Mouse (Mus musculus) liver, embryonic 14.5 days (tissue): ENCODE measurements at regions not wholly inside any gene's neighbourhood (a gene's known extent, or its start where the extent isn't known, plus 50 kb on each side); places are given as distances from the start of the nearest gene placed in this dataset.

Source experiments
- ATAC-seq: fragments of 200-750 bp; cut with Nextera tagmentation; 2 replicates; pipeline ENCODE4 v1.8.0; 2017; ENCODE audit warnings: moderate number of reproducible peaks, mild to moderate bottlenecking, moderate library complexity; ENCODE audit not compliant: insufficient read depth
- DNase-seq, 3 experiments: peaks; one replicate each; pipeline ENCODE4 v3.0.0-alpha.2; 2012 to 2013; ENCODE audit warnings: low read depth in 3 of 3, low spot score in 3 of 3
- H3K27ac ChIP-seq: fragments of 300-500 bp; sonication (generic); 2 replicates; pipeline ENCODE4 v1.5.1; 2014; ENCODE audit warnings: moderate library complexity, mild to moderate bottlenecking, control low read depth, inconsistent platforms
- H3K27me3 ChIP-seq: fragments of 300-500 bp; sonication (generic); 2 replicates; pipeline ENCODE4 v1.6.1; 2014; ENCODE audit warnings: mild to moderate bottlenecking, low read length, moderate library complexity; ENCODE audit not compliant: control insufficient read depth, insufficient read depth
- H3K36me3 ChIP-seq: fragments of 300-500 bp; sonication (generic); replicated peaks from 2 replicates; pipeline ENCODE4 v1.6.1; 2014; ENCODE audit warnings: low read depth; ENCODE audit not compliant: control insufficient read depth, insufficient read depth
- H3K4me1 ChIP-seq, 2 experiments: fragments of 200-500 bp in 1 of 2; fragments of 300-500 bp in 1 of 2; sonication (generic) in 1 of 2; replicated peaks; 2 replicates each; pipeline ENCODE4 v1.6.1; 2012 to 2014; ENCODE audit warnings: antibody characterized with exemption in 1 of 2, inconsistent platforms in 1 of 2, low read length in 1 of 2; ENCODE audit not compliant: control insufficient read depth in 2 of 2, insufficient read depth in 2 of 2
- H3K4me2 ChIP-seq: fragments of 300-500 bp; sonication (generic); 2 replicates; pipeline ENCODE4 v1.6.1; 2014; ENCODE audit warnings: low read depth, mild to moderate bottlenecking, control low read depth, moderate library complexity
- H3K4me3 ChIP-seq, 2 experiments: fragments of 200-500 bp in 1 of 2; fragments of 300-500 bp in 1 of 2; sonication (generic) in 1 of 2; 2 replicates each; pipeline ENCODE4 v1.5.1; 2012 to 2014; ENCODE audit warnings: low read depth in 2 of 2, low read length in 2 of 2, mild to moderate bottlenecking in 2 of 2, control low read depth in 1 of 2, inconsistent platforms in 1 of 2, moderate library complexity in 1 of 2; ENCODE audit not compliant: insufficient read depth in 1 of 2
- H3K9ac ChIP-seq: fragments of 300-500 bp; sonication (generic); replicated peaks from 2 replicates; pipeline ENCODE4 v1.6.1; 2014; ENCODE audit warnings: mild to moderate bottlenecking, control low read depth, moderate library complexity
- H3K9me3 ChIP-seq: fragments of 300-500 bp; sonication (generic); 2 replicates; pipeline ENCODE4 v1.6.1; 2016; ENCODE audit warnings: low read length, mixed read lengths; ENCODE audit not compliant: control insufficient read depth
- CTCF ChIP-seq: IDR thresholded peaks from 2 replicates; pipeline ENCODE4 v1.5.1; 2016; ENCODE audit warnings: antibody characterized with exemption, low read depth, control low read depth
- EP300 ChIP-seq: IDR thresholded peaks from 2 replicates; pipeline ENCODE4 v1.6.1; 2016; ENCODE audit warnings: antibody characterized with exemption, low read depth
- WGBS: fragments of 180-500 bp; shearing (Covaris S2); extraction: QIAGEN DNeasy Blood & Tissue Kit; methylation state at CpG from one replicate; pipeline ENCODE4 v1.1.7; 2014; ENCODE audit not compliant: insufficient replicate concordance; 5-methylcytosine and 5-hydroxymethylcytosine counted together

DNA sequence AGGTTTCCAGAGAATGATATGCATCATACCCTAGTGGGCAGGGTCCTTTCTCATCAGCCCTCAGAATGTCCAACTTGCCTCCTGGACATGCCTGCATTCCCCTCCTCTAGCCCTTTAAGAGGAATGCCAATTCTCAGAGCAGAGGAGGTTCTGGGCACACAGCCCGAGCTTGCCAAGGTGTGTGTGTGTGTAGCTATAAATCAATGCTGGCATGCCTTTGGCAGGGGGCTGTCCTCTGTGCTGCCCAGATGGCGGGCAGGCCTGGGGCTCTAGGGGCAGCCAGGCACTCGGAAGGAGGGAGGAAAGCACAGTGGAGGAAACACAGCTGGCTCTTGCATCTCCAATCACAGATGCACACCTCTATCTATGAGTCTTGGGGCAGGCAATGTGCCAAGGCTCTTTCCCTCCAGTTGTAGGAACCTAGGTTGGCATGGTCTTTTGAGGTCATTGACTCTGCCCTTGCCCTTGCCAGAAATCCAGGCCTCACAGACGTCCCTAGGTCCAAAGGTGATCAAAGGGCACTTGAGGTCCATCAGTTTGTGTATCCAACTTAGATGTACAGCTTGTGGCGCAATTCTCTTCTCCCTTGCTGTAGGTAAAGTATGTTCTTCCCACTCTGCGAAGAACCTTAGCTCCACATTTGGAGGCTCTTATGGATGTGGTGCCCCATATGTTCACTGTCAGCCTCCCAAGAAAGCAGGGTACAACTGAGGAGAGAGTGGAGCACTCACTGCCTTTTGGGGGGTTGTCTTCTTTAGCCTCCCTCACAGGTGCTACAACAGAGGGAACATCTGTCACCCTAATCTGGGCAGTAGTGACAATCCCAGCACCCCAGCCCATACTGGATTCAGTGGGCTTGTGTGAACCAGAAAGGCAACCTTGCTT is 71.8 kb downstream of the Hoxc4 start:
- ATAC-seq (no peak), DNase-seq (no peak)
- H3K9ac ChIP-seq, result no peak overlapping the region
- WGBS, result 28% methylated on average over 6 of the region's 6 CpGs
- no peak overlapping the region for H3K27ac ChIP-seq
- TF ChIP-seq EP300 (no peak), CTCF (no peak)
- H3K9me3 ChIP-seq, result no peaks in the 10 kb centered on the region
- no peaks in the 10 kb centered on the region; a peak in 1 of 4 replicates for H3K4me1 ChIP-seq
- peaks cover 32% of the 10 kb centered on the region for H3K27me3 ChIP-seq
- H3K36me3 ChIP-seq, result no peaks in the 10 kb centered on the region
- no peak overlapping the region for H3K4me3 ChIP-seq
- H3K4me2 ChIP-seq, result no peak overlapping the region

DNA sequence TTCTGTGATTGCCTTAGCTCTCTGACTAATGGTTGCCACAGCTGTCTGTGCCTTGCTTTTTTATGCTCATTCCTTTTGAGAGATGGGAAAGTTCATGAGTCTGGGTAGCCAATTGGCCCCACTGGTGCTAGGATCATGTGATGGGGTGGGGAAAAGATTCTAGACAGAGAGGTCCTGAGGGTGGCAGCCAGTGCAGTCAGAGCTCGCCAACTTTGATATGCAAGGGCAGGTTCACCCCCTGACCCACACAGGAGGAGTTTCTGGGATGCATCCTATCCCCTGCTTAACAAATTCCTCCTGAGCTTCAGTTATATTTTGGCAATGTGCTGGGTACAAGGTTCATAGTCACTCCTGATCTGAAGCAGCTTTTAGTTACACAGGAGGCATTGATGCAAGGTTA is 71.1 kb downstream of the Hoxc4 start:
- no peak overlapping the region for H3K9ac ChIP-seq
- TF ChIP-seq CTCF, result no peak
- WGBS, result 18% methylated on average over 1 of the region's 1 CpGs
- H3K4me2 ChIP-seq, result no peak overlapping the region
- DNase-seq (no peak), ATAC-seq (no peak)
- H3K27ac ChIP-seq, result no peak overlapping the region
- no peaks in the 10 kb centered on the region; a peak in 1 of 4 replicates for H3K4me1 ChIP-seq
- no peaks in the 10 kb centered on the region for H3K9me3 ChIP-seq
- no peak overlapping the region for H3K4me3 ChIP-seq
- no peaks in the 10 kb centered on the region for H3K36me3 ChIP-seq
- peaks cover 39% of the 10 kb centered on the region for H3K27me3 ChIP-seq

DNA sequence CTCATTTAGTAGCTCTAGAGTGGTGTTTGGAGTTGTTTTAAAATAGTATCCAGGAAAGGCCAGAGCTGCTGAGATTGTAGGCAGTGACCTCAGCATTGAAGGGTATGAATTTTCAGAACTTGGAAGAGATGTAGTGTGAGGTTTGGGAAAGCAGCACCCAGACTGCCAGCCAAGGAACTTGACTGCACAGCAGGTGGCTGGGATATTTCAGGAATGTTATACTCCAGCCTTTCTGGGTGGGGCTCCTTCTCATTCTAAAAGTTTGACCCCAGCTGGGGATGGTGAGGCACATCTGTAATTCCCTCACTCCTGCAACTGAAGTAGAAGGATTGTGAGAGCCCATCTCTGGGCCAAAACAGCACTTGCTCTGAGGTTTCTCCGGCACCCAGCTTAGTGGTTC is 70.7 kb downstream of the Hoxc4 start:
- peaks cover 43% of the 10 kb centered on the region for H3K27me3 ChIP-seq
- H3K36me3 ChIP-seq, result no peaks in the 10 kb centered on the region
- no peaks in the 10 kb centered on the region for H3K9me3 ChIP-seq
- TF ChIP-seq EP300, result no peak
- TF ChIP-seq CTCF, result no peak
- DNase-seq (no peak), ATAC-seq (no peak)
- H3K4me2 ChIP-seq, result no peak overlapping the region
- peaks cover 0 to 3% of the 10 kb centered on the region in 2 experiments; a peak in 3 of 4 replicates for H3K4me1 ChIP-seq
- no peak overlapping the region for H3K27ac ChIP-seq
- H3K4me3 ChIP-seq, result no peak overlapping the region
- 58% methylated on average over 1 of the region's 1 CpGs for WGBS
- no peak overlapping the region for H3K9ac ChIP-seq

DNA sequence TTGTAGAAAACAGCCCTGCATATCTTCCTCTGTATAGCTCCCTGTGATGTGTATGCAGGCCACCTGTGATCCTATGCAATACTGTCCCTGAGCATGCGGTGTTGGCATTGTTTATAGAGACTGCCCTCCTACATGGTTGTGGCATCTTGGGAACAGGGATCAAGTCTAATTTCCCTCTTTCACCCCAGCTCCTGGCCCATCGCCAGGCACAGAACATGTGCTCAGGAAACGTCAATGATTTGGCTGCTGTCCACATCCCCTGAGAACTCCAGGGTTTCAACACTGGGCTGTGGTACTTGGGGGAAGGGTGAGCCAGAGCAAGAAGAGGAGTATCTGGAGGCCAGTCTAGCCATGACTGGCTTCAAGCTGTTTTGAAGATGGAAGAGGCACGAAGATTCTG is 68.5 kb downstream of the Hoxc4 start:
- H3K4me1 ChIP-seq, result peaks cover 5 to 12% of the 10 kb centered on the region in 2 experiments
- ATAC-seq (no peak), DNase-seq (no peak)
- H3K9me3 ChIP-seq, result no peaks in the 10 kb centered on the region
- 20% methylated on average over 4 of the region's 4 CpGs for WGBS
- H3K27ac ChIP-seq, result no peak overlapping the region
- no peak overlapping the region for H3K9ac ChIP-seq
- H3K36me3 ChIP-seq, result no peaks in the 10 kb centered on the region
- no peak overlapping the region for H3K4me3 ChIP-seq
- no peak overlapping the region for H3K4me2 ChIP-seq
- TF ChIP-seq CTCF, result no peak
- TF ChIP-seq EP300, result no peak
- H3K27me3 ChIP-seq, result peaks cover 47% of the 10 kb centered on the region

DNA sequence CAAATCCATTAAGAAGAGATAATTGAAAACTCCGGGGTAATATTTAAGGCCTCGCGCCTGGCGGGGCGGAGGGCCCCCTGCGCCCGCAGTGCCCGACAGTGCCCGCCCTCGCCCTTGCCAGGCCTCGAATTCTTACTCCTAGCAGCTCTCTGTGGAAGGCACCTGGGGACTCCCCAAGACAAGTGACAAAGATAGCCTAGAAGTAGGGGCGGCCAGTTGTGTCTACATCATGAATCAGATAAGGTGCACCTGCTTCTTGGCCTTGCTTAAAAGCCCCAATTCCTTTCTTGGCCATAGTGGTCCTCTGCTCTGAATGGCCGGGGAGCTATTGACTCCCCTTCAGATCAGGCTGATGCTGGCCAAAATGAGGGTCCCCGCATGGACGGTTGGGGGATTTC is 67.9 kb downstream of the Hoxc4 start:
- no peak for DNase-seq
- WGBS, result 11% methylated on average over 15 of the region's 15 CpGs
- peak overlapping the region; percentile 42 for H3K4me2 ChIP-seq

More for the DNA sequence above, 67.9 kb downstream of the Hoxc4 start:
- H3K9me3 ChIP-seq, result no peaks in the 10 kb centered on the region
- no peak overlapping the region for H3K4me3 ChIP-seq
- no peak overlapping the region for H3K9ac ChIP-seq
- no peak for ATAC-seq
- no peak overlapping the region for H3K27ac ChIP-seq
- no peak for TF ChIP-seq EP300
- no peak for TF ChIP-seq CTCF
- no peaks in the 10 kb centered on the region for H3K36me3 ChIP-seq
- peaks cover 5 to 12% of the 10 kb centered on the region in 2 experiments for H3K4me1 ChIP-seq
- H3K27me3 ChIP-seq, result peaks cover 47% of the 10 kb centered on the region
